Mouse (Mus musculus) CH12.LX (cell line): ENCODE results near the gene H2-DMa. TPM values are rescaled to one million over a fixed set of nuclear protein-coding genes. Genes with fewer than 3 reads are reported as not detected.

Experiments used
- DNase-seq: peaks from one replicate; pipeline ENCODE4 v3.0.0-alpha.2; 2013; ENCODE audit errors: extremely low read depth
- H3K27ac ChIP-seq: 2 replicates; pipeline ENCODE4 v1.5.1; 2012; ENCODE audit warnings: low read depth, mild to moderate bottlenecking, control low read depth, moderate library complexity; ENCODE audit not compliant: insufficient read depth
- H3K27me3 ChIP-seq: replicated peaks from 2 replicates; pipeline ENCODE3; 2012; ENCODE audit warnings: inconsistent platforms
- H3K36me3 ChIP-seq, 2 experiments: replicated peaks in 1 of 2; 2 replicates each; pipeline versions ENCODE3 to v1.6.1; 2012; ENCODE audit warnings: inconsistent platforms in 1 of 2, low read length in 1 of 2, mild to moderate bottlenecking in 1 of 2, mixed read lengths in 1 of 2, moderate library complexity in 1 of 2; ENCODE audit not compliant: control insufficient read depth in 1 of 2, insufficient read depth in 1 of 2
- H3K4me1 ChIP-seq, 2 experiments: 2 replicates each; pipeline ENCODE4 v1.6.1; 2012; ENCODE audit warnings: inconsistent platforms in 1 of 2, moderate library complexity in 1 of 2; ENCODE audit not compliant: insufficient read depth in 2 of 2, control insufficient read depth in 1 of 2
- H3K4me2 ChIP-seq: 2 replicates; pipeline ENCODE4 v1.6.1; 2012; ENCODE audit warnings: low read depth, mild to moderate bottlenecking, control low read depth; ENCODE audit not compliant: poor library complexity, insufficient read depth, severe bottlenecking
- H3K4me3 ChIP-seq, 3 experiments: fragments of 150-350 bp in 1 of 3; sonication (generic) in 1 of 3; replicated peaks in 1 of 3; 2 replicates each; pipeline versions ENCODE3 to v1.5.1; 2011 to 2012; ENCODE audit warnings: low read depth in 2 of 3, low read length in 2 of 3, mild to moderate bottlenecking in 2 of 3, moderate library complexity in 2 of 3, control low read depth in 1 of 3, improper control_type of control experiment in 1 of 3, inconsistent platforms in 1 of 3, mixed read lengths in 1 of 3; ENCODE audit not compliant: poor library complexity in 1 of 3
- H3K79me2 ChIP-seq: replicated peaks from 2 replicates; pipeline ENCODE4 v1.6.1; 2012; ENCODE audit warnings: mild to moderate bottlenecking, moderate library complexity; ENCODE audit not compliant: control insufficient read depth, poor library complexity, insufficient read depth, severe bottlenecking; ENCODE audit errors: extremely low read depth
- H3K9ac ChIP-seq: 2 replicates; pipeline ENCODE4 v1.6.1; 2012; ENCODE audit warnings: low read depth, mild to moderate bottlenecking, control low read depth, moderate library complexity; ENCODE audit not compliant: insufficient read depth
- H3K9me3 ChIP-seq: replicated peaks from 2 replicates; pipeline ENCODE3; 2012; ENCODE audit warnings: low read length, inconsistent platforms, mixed read lengths
- CHD1 ChIP-seq: IDR thresholded peaks from 2 replicates; pipeline ENCODE4 v1.6.1; 2012; ENCODE audit warnings: low read depth, low read length, improper control_type of control experiment, inconsistent platforms
- CTCF ChIP-seq, 2 experiments: IDR thresholded peaks in 1 of 2; conservative IDR thresholded peaks in 1 of 2; 2 replicates each; pipeline ENCODE4 v1.5.1; 2011 to 2012; ENCODE audit warnings: low read depth in 2 of 2, low read length in 2 of 2, improper control_type of control experiment in 1 of 2, inconsistent platforms in 1 of 2, mild to moderate bottlenecking in 1 of 2, moderate library complexity in 1 of 2
- E2F4 ChIP-seq: IDR thresholded peaks from 2 replicates; pipeline ENCODE4 v1.6.1; 2011; ENCODE audit warnings: low read depth, low read length, improper control_type of control experiment; ENCODE audit not compliant: insufficient replicate concordance
- EP300 ChIP-seq: IDR thresholded peaks from 2 replicates; pipeline ENCODE4 v1.6.1; 2011; ENCODE audit warnings: low read length, improper control_type of control experiment
- ETS1 ChIP-seq: conservative IDR thresholded peaks from 2 replicates; pipeline ENCODE4 v1.6.1; 2012; ENCODE audit warnings: low read depth, mild to moderate bottlenecking, inconsistent platforms, low read length, improper control_type of control experiment, moderate library complexity
- IRF4 ChIP-seq: IDR thresholded peaks from 2 replicates; pipeline ENCODE4 v1.6.1; 2014; ENCODE audit warnings: low read depth, mild to moderate bottlenecking, inconsistent platforms, low read length, improper control_type of control experiment
- KAT2A ChIP-seq: IDR thresholded peaks from 2 replicates; pipeline ENCODE4 v1.6.1; 2012; ENCODE audit warnings: low read length, improper control_type of control experiment, inconsistent platforms; ENCODE audit not compliant: insufficient replicate concordance
- MAFK ChIP-seq: IDR thresholded peaks from 2 replicates; pipeline ENCODE4 v1.6.1; 2011; ENCODE audit warnings: low read length, improper control_type of control experiment; ENCODE audit not compliant: insufficient replicate concordance
- MAX ChIP-seq: IDR thresholded peaks from 2 replicates; pipeline ENCODE4 v1.6.1; 2011; ENCODE audit warnings: low read length, improper control_type of control experiment
- MEF2A ChIP-seq: IDR thresholded peaks from 2 replicates; pipeline ENCODE4 v1.6.1; 2014; ENCODE audit warnings: low read depth, mild to moderate bottlenecking, inconsistent platforms, low read length, improper control_type of control experiment, borderline replicate concordance
- MXI1 ChIP-seq: IDR thresholded peaks from 2 replicates; pipeline ENCODE4 v1.6.1; 2011; ENCODE audit warnings: mild to moderate bottlenecking, low read depth, low read length, improper control_type of control experiment
- PAX5 ChIP-seq: IDR thresholded peaks from 2 replicates; pipeline ENCODE4 v1.6.1; 2012; ENCODE audit warnings: low read length, inconsistent platforms, mixed read lengths
- POLR2A ChIP-seq: IDR thresholded peaks from 2 replicates; pipeline ENCODE4 v1.6.1; 2011; ENCODE audit warnings: low read depth, mild to moderate bottlenecking, improper control_type of control experiment, low read length
- POLR2AphosphoS2 ChIP-seq: IDR thresholded peaks from 2 replicates; pipeline ENCODE4 v1.6.1; 2011; ENCODE audit warnings: low read depth, low read length, improper control_type of control experiment
- RCOR1 ChIP-seq: conservative IDR thresholded peaks from 2 replicates; pipeline ENCODE4 v1.6.1; 2012; ENCODE audit warnings: low read depth, mild to moderate bottlenecking, inconsistent platforms, low read length, improper control_type of control experiment
- SMC3 ChIP-seq: IDR thresholded peaks from 2 replicates; pipeline ENCODE4 v1.6.1; 2011; ENCODE audit warnings: low read depth, low read length, improper control_type of control experiment
- TBP ChIP-seq: conservative IDR thresholded peaks from 2 replicates; pipeline ENCODE4 v1.6.1; 2011; ENCODE audit warnings: low read depth, low read length, improper control_type of control experiment
- TCF12 ChIP-seq: IDR thresholded peaks from 2 replicates; pipeline ENCODE4 v1.6.1; 2014; ENCODE audit warnings: low read depth, mild to moderate bottlenecking, inconsistent platforms, low read length, improper control_type of control experiment
- UBTF ChIP-seq: IDR thresholded peaks from 2 replicates; pipeline ENCODE4 v1.6.1; 2012; ENCODE audit warnings: low read depth, mild to moderate bottlenecking, inconsistent platforms, low read length, improper control_type of control experiment, moderate library complexity
- USF1 ChIP-seq: IDR thresholded peaks from 2 replicates; pipeline ENCODE4 v1.6.1; 2014; ENCODE audit warnings: low read depth, mild to moderate bottlenecking, inconsistent platforms, low read length, improper control_type of control experiment
- ZC3H11A ChIP-seq: IDR thresholded peaks from 2 replicates; pipeline ENCODE4 v1.6.1; 2012; ENCODE audit warnings: low read depth, mild to moderate bottlenecking, inconsistent platforms, low read length, improper control_type of control experiment
- dilution Hi-C: fragments of 300-500 bp; cut with MboI; formaldehyde crosslinking; loops from 2 replicates; pipeline ENCODE4 v1.14.3; 2020; ENCODE audit warnings: low sequenced_read_pairs; ENCODE audit not compliant: extremely low pct_unique_long_range_greater_than_20kb, extremely low pct_ligation_motif_present
- in situ Hi-C: fragments of 300-500 bp; cut with MboI; formaldehyde crosslinking; loops from 3 replicates; pipeline ENCODE4 v1.14.3; 2019; ENCODE audit warnings: low sequenced_read_pairs, low pct_ligation_motif_present, low pct_unique_long_range_greater_than_20kb, mixed read lengths
- polyA plus RNA-seq: library from polyadenylated mRNA; unstranded; fragments of >175 nt; gene quantifications from 2 replicates; pipeline ENCODE4 v1.2.1, GENCODE M21; 2012; ENCODE audit warnings: low read depth; ENCODE audit not compliant: insufficient read length
- total RNA-seq, 2 experiments: library from RNA; depleted of rRNA; stranded (reverse); fragments of 300-350 nt in 1 of 2; fragments of >200 nt in 1 of 2; gene quantifications; 2 replicates each; pipeline ENCODE4 v1.2.3; 2012 to 2014

The H2-DMa gene
- total and polyA plus RNA-seq, 3 experiments, result 67.7 to 119 (median 112) TPM

GRCm38 (mm10) chr17:34128944-34129791 lies 9.8 kb downstream of the H2-DMa start:
- dilution Hi-C loops, result no loop called here
- no peak overlapping the region for H3K4me3 ChIP-seq
- no peak overlapping the region for H3K4me2 ChIP-seq
- H3K9ac ChIP-seq, result no peak overlapping the region
- no peaks in the 10 kb centered on the region for H3K9me3 ChIP-seq
- H3K79me2 ChIP-seq, result no peaks in the 10 kb centered on the region; the same call in 1 of the 2 replicates
- TF ChIP-seq EP300 (no peak), IRF4 (no peak), PAX5 (no peak), MAX (no peak), MXI1 (no peak), POLR2AphosphoS2 (peak; percentile 11; the same call in 1 of the 2 replicates)
- no peaks in the 10 kb centered on the region for H3K27me3 ChIP-seq
- no peak overlapping the region for H3K27ac ChIP-seq
- in situ Hi-C loops, result loop anchor here (5.0 kb wide), 2 partner anchors 33 to 37 kb away; partner anchors contain the start of gene H2-Oa
- peaks cover 0 to 19% of the 10 kb centered on the region in 2 experiments for H3K36me3 ChIP-seq
- DNase-seq, result no peak
- H3K4me1 ChIP-seq, result peaks cover 8 to 46% of the 10 kb centered on the region in 2 experiments

GRCm38 (mm10) chr17:34130073-34130947 lies 11.0 kb downstream of the H2-DMa start:
- Histone ChIP-seq H3K36me3 (peaks cover 0 to 19% of the 10 kb centered on the region in 2 experiments), H3K4me3 (no peak overlapping the region), H3K27me3 (no peaks in the 10 kb centered on the region), H3K79me2 (no peaks in the 10 kb centered on the region), H3K4me2 (no peak overlapping the region), H3K9me3 (no peaks in the 10 kb centered on the region)
- TF ChIP-seq POLR2AphosphoS2 (0 out of 2 replicates have a peak, but pooled peaks have one; percentile 8), CHD1 (no peak)
- TF ChIP-seq, all 38 proteins: peak for 1
- dilution Hi-C loops, result no loop called here
- Histone ChIP-seq H3K27ac (no peak overlapping the region), H3K9ac (no peak overlapping the region), H3K4me1 (peaks cover 8 to 45% of the 10 kb centered on the region in 2 experiments)
- in situ Hi-C loops, result no loop called here
- no peak for DNase-seq

GRCm38 (mm10) chr17:34131911-34132310 lies 12.6 kb downstream of the H2-DMa start:
- Histone ChIP-seq H3K9ac (no peak overlapping the region), H3K4me3 (no peak overlapping the region), H3K36me3 (peaks cover 0 to 16% of the 10 kb centered on the region in 2 experiments), H3K4me2 (no peak overlapping the region), H3K27me3 (no peaks in the 10 kb centered on the region), H3K4me1 (peaks cover 7 to 41% of the 10 kb centered on the region in 2 experiments), H3K9me3 (no peaks in the 10 kb centered on the region), H3K27ac (no peak overlapping the region), H3K79me2 (no peaks in the 10 kb centered on the region)
- no peak for DNase-seq
- in situ Hi-C loops (no loop called here), dilution Hi-C loops (no loop called here)
- TF ChIP-seq IRF4 (no peak), TCF12 (no peak), ZC3H11A (no peak), UBTF (no peak), E2F4 (no peak), PAX5 (no peak), CHD1 (no peak), CTCF (conservative IDR thresholded peaks at IDR 0.05 in 1 of 2, IDR thresholded peaks at IDR 0.05 in 1 of 2; ENCODE audit: low read depth in 2 of 2, low read length in 2 of 2) (no peak), TBP (no peak), SMC3 (no peak), KAT2A (no peak), MEF2A (no peak), RCOR1 (no peak), ETS1 (no peak), POLR2A (no peak), MAFK (no peak), USF1 (no peak), MXI1 (no peak)
